Mouse (Mus musculus) kidney, adult 2 months (tissue): Measurements from ENCODE around the gene Tyw3.

Experiments used
- CTCF ChIP-seq: fragments of 200-500 bp; conservative IDR thresholded peaks from 2 replicates; pipeline ENCODE4 v1.5.1; 2011; ENCODE audit warnings: low read depth, mild to moderate bottlenecking, control low read depth, low read length, moderate library complexity, mixed read lengths; ENCODE audit not compliant: insufficient read depth, insufficient read length
- POLR2A ChIP-seq: fragments of 200-500 bp; IDR thresholded peaks from one replicate; pipeline ENCODE4 v1.6.1; 2011; ENCODE audit warnings: low read depth, low read length, control low read depth

GRCm38 (mm10) chr3:154573666-154574065 is 23.2 kb downstream of the Tyw3 start:
- TF ChIP-seq POLR2A: no peak
- TF ChIP-seq CTCF: no peak
